29 mouse cellular contexts compared by ENCODE assay signal in genomic region chr17:52316976-52317375, GRCm38 (mm10).
DNase-seq lines count a peak whose midpoint lies in the region; ATAC-seq and TF ChIP-seq lines count a peak whose summit lies in the region.
"Had no signal": no experiment of that assay in that cellular context is flagged by ENCODE, and none has a peak within 500 bp of the region (broad histone marks: within the 10 kb centered on the region; RNA-seq: fewer than 3 reads in every experiment).

No protein-coding gene starts in this region.

- intact Hi-C loops in heart, adult 2 months (cut with DNase I): no loop called here

- no peak for DNase-seq in heart, postnatal 0 days (ENCODE audit: low spot score)
- no peak for DNase-seq in heart, adult 2 months
- DNase-seq in thymus, postnatal 0 days (ENCODE audit: low spot score): peak; percentile 75
- DNase-seq in thymus, postnatal 14 days: peak; percentile 62
- DNase-seq in frontal cortex, postnatal 36 days (ENCODE audit: low spot score in 2 of 2): no peak
- DNase-seq in kidney, postnatal 25 days: no peak
- DNase-seq: adrenal gland, adult 2 months; adrenal gland, postnatal 10 days; adrenal gland, postnatal 25 days; B cell, adult 2 months; cerebellum, adult 11 months; cerebellum, adult 18-20 months; cerebellum, adult 8-10 months; cerebellum, adult 9-11 months; cerebellum, postnatal 14 days; cerebellum, postnatal 36 days; embryo, embryonic 11 days had no signal

- 67% methylated on average over 3 of the region's 3 CpGs for WGBS in heart, postnatal 0 days
- WGBS in heart, adult 2 months: 84% methylated on average over 3 of the region's 3 CpGs

- no peak for TF ChIP-seq EP300 in heart, postnatal 0 days (IDR thresholded peaks at IDR 0.05; ENCODE audit: low read depth)
- TF ChIP-seq EP300 in heart, adult 2 months (IDR thresholded peaks at IDR 0.05; ENCODE audit: insufficient read depth, low read depth, low read length): no peak

- no peak for TF ChIP-seq POLR2A in heart, adult 2 months (IDR thresholded peaks at IDR 0.05; ENCODE audit: insufficient read depth, low read depth, low read length)

- H3K4me1 ChIP-seq in heart, postnatal 0 days (ENCODE audit: control insufficient read depth, insufficient read depth): no peaks in the 10 kb centered on the region
- H3K4me1 ChIP-seq in heart, adult 2 months (ENCODE audit: control insufficient read depth, insufficient read depth, low read length): no peaks in the 10 kb centered on the region
- H3K4me1 ChIP-seq: embryonic facial prominence, embryonic 13.5 days; embryonic facial prominence, embryonic 15.5 days; forebrain, embryonic 10.5 days; forebrain, embryonic 12.5 days had no signal

- H3K27ac ChIP-seq in heart, postnatal 0 days (ENCODE audit: low read depth): peak overlapping the region; percentile 38; the same call in 1 of the 2 replicates
- H3K27ac ChIP-seq in heart, adult 2 months: no peak overlapping the region
- H3K27ac ChIP-seq: embryonic facial prominence, embryonic 13.5 days; embryonic facial prominence, embryonic 15.5 days; forebrain, embryonic 10.5 days; forebrain, embryonic 12.5 days had no signal

- no peaks in the 10 kb centered on the region for H3K9me3 ChIP-seq in heart, postnatal 0 days (replicated peaks; ENCODE audit: control insufficient read depth, low read length)
- H3K9me3 ChIP-seq: embryonic facial prominence, embryonic 13.5 days; embryonic facial prominence, embryonic 15.5 days; forebrain, embryonic 10.5 days; forebrain, embryonic 12.5 days; G1E had no signal

- no peaks in the 10 kb centered on the region for H3K36me3 ChIP-seq in heart, postnatal 0 days (replicated peaks; ENCODE audit: control insufficient read depth, insufficient read depth, low read length)
- no peaks in the 10 kb centered on the region for H3K36me3 ChIP-seq in heart, adult 2 months (ENCODE audit: control insufficient read depth, insufficient read depth, low read length)
- H3K36me3 ChIP-seq: embryonic facial prominence, embryonic 13.5 days; embryonic facial prominence, embryonic 15.5 days; forebrain, embryonic 10.5 days; forebrain, embryonic 12.5 days; G1E had no signal

- no peaks in the 10 kb centered on the region for H3K79me2 ChIP-seq in heart, adult 2 months (replicated peaks; ENCODE audit: control insufficient read depth, insufficient read depth, low read length)

- no peak for ATAC-seq in heart, postnatal 0 days (ENCODE audit: insufficient read depth, low read depth)
- ATAC-seq: activated CD4-positive, CD25-positive, alpha-beta regulatory T cell, adult 4 months; CD4-positive, CD25-positive, alpha-beta regulatory T cell, adult 4 months; forebrain, embryonic 14.5 days; forebrain, embryonic 16.5 days; Patski had no signal

- H3K4me3 ChIP-seq in heart, postnatal 0 days (ENCODE audit: low read depth, low read length): no peak overlapping the region
- no peak overlapping the region for H3K4me3 ChIP-seq in heart, adult 2 months
- H3K4me3 ChIP-seq: embryonic facial prominence, embryonic 13.5 days; embryonic facial prominence, embryonic 15.5 days; erythroblast, embryonic 14.5 days; forebrain, embryonic 10.5 days; forebrain, embryonic 12.5 days had no signal

- no peaks in the 10 kb centered on the region for H3K27me3 ChIP-seq in heart, postnatal 0 days (ENCODE audit: control insufficient read depth, insufficient read depth, low read length)
- no peaks in the 10 kb centered on the region for H3K27me3 ChIP-seq in heart, adult 2 months (ENCODE audit: control insufficient read depth, insufficient read depth, low read length)
- H3K27me3 ChIP-seq: CH12.LX; embryonic facial prominence, embryonic 13.5 days; embryonic facial prominence, embryonic 15.5 days; forebrain, embryonic 12.5 days; Patski had no signal

- no peak overlapping the region for H3K9ac ChIP-seq in heart, postnatal 0 days (replicated peaks; ENCODE audit: low read depth, low read length)
- no peak overlapping the region for H3K9ac ChIP-seq in heart, adult 2 months (ENCODE audit: low read depth, low read length)
- H3K9ac ChIP-seq: embryonic facial prominence, embryonic 13.5 days; embryonic facial prominence, embryonic 15.5 days; forebrain, embryonic 12.5 days had no signal

- TF ChIP-seq CTCF in heart, postnatal 0 days (IDR thresholded peaks at IDR 0.05; ENCODE audit: low read depth): no peak
- TF ChIP-seq CTCF in heart, adult 2 months (IDR thresholded peaks at IDR 0.05): no peak

- no peak overlapping the region for H3K4me2 ChIP-seq in heart, postnatal 0 days (ENCODE audit: low read depth, low read length)
- H3K4me2 ChIP-seq: embryonic facial prominence, embryonic 13.5 days; embryonic facial prominence, embryonic 15.5 days; forebrain, embryonic 12.5 days had no signal

Comparison
In these comparisons a context has a peak if more than half of its experiments do, and no peak if none do; other contexts are left out.
1. DNase-seq: peak in thymus, postnatal 0 days (single experiment) and thymus, postnatal 14 days (single experiment); none in heart, postnatal 0 days (single experiment), heart, adult 2 months (0 of 2), frontal cortex, postnatal 36 days (0 of 2) and kidney, postnatal 25 days (0 of 2).